Mouse (Mus musculus): ENCODE results near the gene Kmo. TPM values are rescaled to one million over a fixed set of nuclear protein-coding genes. Genes with fewer than 3 reads are reported as not detected.

Kmo gene
- polyA plus RNA-seq, 1 experiment from 2014 or later: 0.09 TPM

DNA sequence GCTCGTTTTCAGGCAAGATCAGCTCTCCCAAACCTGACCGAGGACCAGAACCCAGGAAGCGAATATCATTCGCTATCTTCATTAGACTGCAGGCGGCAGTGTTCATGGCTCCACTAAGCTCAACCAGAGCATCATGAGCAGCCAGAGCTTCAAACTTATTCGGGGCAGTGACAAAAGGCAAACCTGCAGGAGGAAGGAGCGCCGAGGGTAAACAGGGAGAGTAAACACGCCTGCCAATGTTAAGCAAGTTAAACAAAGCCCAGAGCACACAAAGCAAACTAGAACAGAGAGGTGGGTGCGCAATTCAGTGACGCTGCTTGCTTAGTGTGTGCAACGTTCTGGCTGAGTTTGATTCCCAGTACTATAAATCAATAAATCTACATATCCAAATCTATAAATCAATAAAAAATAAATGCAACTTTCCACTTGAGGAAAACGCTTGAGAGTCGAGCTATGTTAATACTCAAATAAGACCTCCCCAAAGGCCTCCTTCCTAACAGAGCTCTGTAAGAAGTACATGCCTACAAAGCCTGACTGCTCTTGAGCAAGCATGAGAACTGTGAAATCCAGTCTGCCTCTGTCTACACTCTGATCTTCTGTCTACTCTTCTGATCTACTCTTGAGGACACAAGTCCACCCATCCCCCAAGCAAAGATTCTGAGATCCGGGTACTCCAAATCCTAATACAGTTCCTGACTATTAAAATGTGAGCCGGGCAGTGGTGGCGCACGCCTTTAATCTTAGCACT is 12.2 kb upstream of the Kmo start:
- H3K27ac ChIP-seq: no peak overlapping the region
- ATAC-seq (ENCODE audit: low FRiP score): no peak
- H3K4me2 ChIP-seq: no peak overlapping the region
- H3K4me1 ChIP-seq: no peaks in the 10 kb centered on the region
- no peak overlapping the region for H3K4me3 ChIP-seq (replicated peaks)
- H3K27me3 ChIP-seq: no peaks in the 10 kb centered on the region
- H3K36me3 ChIP-seq (replicated peaks): peaks cover 64% of the 10 kb centered on the region
- whole genome bisulfite sequencing: 91% methylated on average over 18 of the region's 18 CpGs
- H3K9ac ChIP-seq: no peak overlapping the region
- H3K9me3 ChIP-seq: no peaks in the 10 kb centered on the region

DNA sequence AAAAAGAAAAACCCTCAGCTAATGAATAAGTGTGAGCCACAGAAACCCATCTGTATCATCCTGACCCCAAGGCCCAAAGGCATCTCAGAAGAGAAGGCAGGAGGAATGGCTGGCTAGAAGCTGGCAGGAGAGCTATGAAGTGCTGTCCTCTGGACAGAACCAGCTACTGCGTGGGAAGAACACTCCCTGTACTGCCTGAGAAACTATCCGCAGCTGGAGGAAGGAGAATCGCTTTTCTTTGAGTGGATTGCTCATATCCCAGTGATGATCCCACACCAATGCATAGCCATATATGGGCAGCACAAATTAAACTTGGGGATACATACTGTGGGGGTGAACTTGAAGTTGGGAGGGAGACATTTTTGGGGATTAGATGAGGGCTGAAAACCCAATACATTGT is 11.5 kb upstream of the Kmo start:
- Histone ChIP-seq H3K4me2 (no peak overlapping the region), H3K9ac (no peak overlapping the region), H3K36me3 (replicated peaks) (peaks cover 63% of the 10 kb centered on the region), H3K27ac (no peak overlapping the region), H3K27me3 (no peaks in the 10 kb centered on the region), H3K4me1 (no peaks in the 10 kb centered on the region), H3K9me3 (no peaks in the 10 kb centered on the region), H3K4me3 (replicated peaks) (no peak overlapping the region)
- no peak for ATAC-seq (ENCODE audit: low FRiP score)
- WGBS: 88% methylated on average over 3 of the region's 3 CpGs

DNA sequence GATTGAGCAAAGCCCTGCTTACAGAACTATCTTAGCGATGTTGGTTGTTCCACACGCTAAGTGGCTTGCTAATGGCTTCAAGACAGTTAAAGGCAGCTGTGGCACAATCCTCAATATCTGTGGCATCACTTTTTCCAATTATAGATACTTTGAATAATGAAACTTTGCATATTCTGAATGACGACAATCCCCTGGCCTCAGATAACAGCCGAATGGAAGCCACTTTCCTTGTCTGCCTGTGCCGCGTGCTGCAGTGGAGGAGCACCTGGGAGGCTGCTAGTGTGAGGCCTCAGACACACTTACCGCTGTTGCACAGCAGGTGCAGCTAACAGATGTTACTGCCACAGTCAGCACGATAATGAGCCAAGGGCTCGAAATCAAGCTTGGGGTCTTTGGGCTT is 5.2 kb upstream of the Kmo start:
- WGBS: 94% methylated on average over 9 of the region's 9 CpGs
- H3K36me3 ChIP-seq (replicated peaks): peaks cover 66% of the 10 kb centered on the region
- H3K9me3 ChIP-seq: no peaks in the 10 kb centered on the region
- ATAC-seq (ENCODE audit: low FRiP score): no peak
- H3K4me2 ChIP-seq: no peak overlapping the region
- no peaks in the 10 kb centered on the region for H3K27me3 ChIP-seq
- H3K4me1 ChIP-seq: no peaks in the 10 kb centered on the region
- H3K9ac ChIP-seq: no peak overlapping the region
- H3K4me3 ChIP-seq (replicated peaks): no peak overlapping the region
- no peak overlapping the region for H3K27ac ChIP-seq

DNA sequence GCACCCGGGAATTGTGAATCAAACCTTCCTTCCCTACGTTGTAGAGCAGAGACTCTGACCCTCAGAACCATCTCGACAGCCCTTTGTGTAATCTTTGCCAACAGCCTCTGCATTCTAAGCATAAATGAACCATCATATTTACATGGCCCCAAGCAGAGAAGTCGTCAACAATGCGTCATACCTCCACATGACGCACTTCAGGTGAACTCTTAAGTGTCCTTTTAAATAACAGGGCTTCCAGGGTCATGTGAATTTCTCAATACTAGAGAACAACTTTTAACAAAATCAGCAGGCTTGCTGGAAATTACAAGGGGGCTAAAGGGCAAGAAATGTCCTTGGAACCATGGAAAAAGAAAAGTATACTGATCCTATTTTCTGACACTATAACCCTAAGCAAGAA is 3.5 kb downstream of the Kmo start:
- 90% methylated on average over 6 of the region's 6 CpGs for WGBS
- Histone ChIP-seq H3K4me3 (replicated peaks) (no peak overlapping the region), H3K4me1 (peaks cover 10% of the 10 kb centered on the region), H3K9ac (no peak overlapping the region), H3K27me3 (no peaks in the 10 kb centered on the region), H3K9me3 (no peaks in the 10 kb centered on the region), H3K4me2 (no peak overlapping the region), H3K36me3 (replicated peaks) (peaks cover 8% of the 10 kb centered on the region; the same call in 1 of the 2 replicates), H3K27ac (no peak overlapping the region)
- no peak for ATAC-seq (ENCODE audit: low FRiP score)

DNA sequence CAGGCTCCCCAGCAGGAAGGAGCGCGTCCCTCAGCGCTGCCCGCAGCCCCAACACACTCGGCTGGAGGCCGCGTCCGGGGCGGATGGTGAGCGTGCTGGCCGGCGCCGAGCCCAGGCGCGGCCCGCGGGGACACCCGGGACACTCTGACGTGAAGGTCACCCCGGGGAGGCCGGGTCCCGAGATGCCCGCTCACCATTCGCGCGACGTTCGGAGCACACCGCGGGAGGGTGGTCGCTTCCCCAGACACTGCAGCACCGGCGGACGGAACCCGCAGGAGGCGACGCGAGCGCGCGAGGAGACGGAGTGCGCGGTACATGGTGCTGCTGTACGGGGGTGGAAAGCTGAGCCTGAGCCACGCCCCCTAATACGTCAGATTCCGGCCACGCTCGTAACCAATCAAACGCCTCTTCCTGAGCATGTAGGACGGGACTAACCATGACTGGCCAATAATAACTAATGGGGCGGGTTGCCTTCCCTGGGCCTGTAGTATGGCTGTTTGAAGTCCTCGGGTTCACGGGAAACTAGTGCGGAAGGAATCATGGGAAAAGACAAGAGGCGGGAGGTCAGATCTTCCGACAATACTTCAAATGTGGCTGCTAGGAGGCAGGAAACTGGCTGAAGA is 5.2 kb downstream of the Kmo start, which contains the start of gene Fh1:
Gene Fh1, minus strand, starts transcription at position 379 of the 623 bp plus-strand sequence.
- no peaks in the 10 kb centered on the region for H3K27me3 ChIP-seq
- H3K4me3 ChIP-seq (replicated peaks): peak within 1 kb of the TSS; percentile 91
- peak within 1 kb of the TSS; percentile 88 for H3K27ac ChIP-seq
- peaks cover 10% of the 10 kb centered on the region for H3K4me1 ChIP-seq
- H3K9ac ChIP-seq: peak within 1 kb of the TSS; percentile 95
- under 1% methylated on average over 54 of the region's 58 CpGs for WGBS
- no peaks in the 10 kb centered on the region for H3K36me3 ChIP-seq (replicated peaks)
- H3K4me2 ChIP-seq: peak within 1 kb of the TSS; percentile 86
- no peaks in the 10 kb centered on the region for H3K9me3 ChIP-seq
- ATAC-seq (ENCODE audit: low FRiP score): peak; percentile 100

DNA sequence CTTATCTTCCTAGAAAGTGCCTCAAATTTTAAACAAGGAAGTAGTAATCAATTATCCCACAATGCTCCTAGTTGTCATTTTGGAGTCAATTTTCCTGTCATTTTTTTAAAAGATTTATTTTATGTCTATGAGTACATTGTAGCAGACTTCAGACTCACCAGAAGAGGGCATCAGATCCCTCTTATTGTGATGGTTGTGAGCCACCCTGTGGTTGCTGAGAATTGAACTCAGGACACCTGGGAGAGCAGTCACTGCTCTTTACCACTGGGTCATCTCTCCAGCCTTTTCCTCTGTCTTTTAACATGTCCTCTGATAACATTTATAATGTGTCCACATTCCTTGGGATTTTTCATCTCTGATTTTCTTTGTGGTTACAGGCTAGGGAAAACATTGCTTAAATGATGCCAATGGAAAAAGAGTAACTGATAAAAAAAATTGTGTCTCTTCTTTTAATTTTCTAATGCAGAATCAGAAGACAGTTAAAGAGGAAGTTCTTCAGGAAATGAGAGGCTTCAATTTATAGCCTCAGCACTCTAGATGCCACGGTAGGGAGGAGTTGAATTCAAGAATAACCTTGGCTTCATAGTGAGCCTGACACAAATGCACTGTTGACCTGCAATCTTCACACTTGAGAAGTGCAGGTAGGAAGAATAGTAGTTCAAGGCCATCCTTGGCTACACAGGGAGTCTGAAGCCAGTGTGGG is 6.0 kb downstream of the Kmo start:
- Histone ChIP-seq H3K9me3 (no peaks in the 10 kb centered on the region), H3K27me3 (no peaks in the 10 kb centered on the region), H3K4me3 (replicated peaks) (peak overlapping the region; percentile 91), H3K36me3 (replicated peaks) (no peaks in the 10 kb centered on the region), H3K9ac (peak overlapping the region; percentile 29; the same call in 1 of the 2 replicates), H3K4me1 (peaks cover 10% of the 10 kb centered on the region), H3K4me2 (peak overlapping the region; percentile 86), H3K27ac (peak overlapping the region; percentile 50; the same call in 1 of the 2 replicates)
- 86% methylated on average over 1 of the region's 1 CpGs for WGBS
- ATAC-seq (ENCODE audit: low FRiP score): peak; percentile 47

DNA sequence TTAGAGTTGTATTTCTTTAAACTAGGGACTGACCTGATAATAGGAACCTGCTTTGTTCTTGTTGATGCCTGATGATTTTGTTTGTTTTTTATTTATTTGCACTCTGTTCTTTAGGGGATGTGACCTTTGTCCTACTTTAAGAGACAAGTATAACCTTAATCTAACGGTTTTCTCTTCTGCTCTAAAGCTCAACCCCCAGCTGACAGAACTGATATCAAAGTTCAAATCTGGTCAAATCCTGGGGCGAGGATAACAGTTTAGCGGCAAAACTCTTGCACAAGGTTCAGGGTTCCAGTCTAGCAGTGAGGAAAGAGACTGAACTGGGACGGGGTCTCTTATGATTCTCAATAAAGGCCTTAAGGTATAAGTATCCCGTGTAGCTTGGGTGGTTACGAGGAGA is 9.1 kb downstream of the Kmo start:
- Histone ChIP-seq H3K4me3 (replicated peaks) (no peak overlapping the region), H3K9ac (no peak overlapping the region), H3K27ac (no peak overlapping the region), H3K9me3 (no peaks in the 10 kb centered on the region), H3K4me1 (peaks cover 7% of the 10 kb centered on the region), H3K4me2 (no peak overlapping the region), H3K27me3 (no peaks in the 10 kb centered on the region), H3K36me3 (replicated peaks) (no peaks in the 10 kb centered on the region)
- ATAC-seq (ENCODE audit: low FRiP score): no peak
- 90% methylated on average over 6 of the region's 6 CpGs for WGBS

DNA sequence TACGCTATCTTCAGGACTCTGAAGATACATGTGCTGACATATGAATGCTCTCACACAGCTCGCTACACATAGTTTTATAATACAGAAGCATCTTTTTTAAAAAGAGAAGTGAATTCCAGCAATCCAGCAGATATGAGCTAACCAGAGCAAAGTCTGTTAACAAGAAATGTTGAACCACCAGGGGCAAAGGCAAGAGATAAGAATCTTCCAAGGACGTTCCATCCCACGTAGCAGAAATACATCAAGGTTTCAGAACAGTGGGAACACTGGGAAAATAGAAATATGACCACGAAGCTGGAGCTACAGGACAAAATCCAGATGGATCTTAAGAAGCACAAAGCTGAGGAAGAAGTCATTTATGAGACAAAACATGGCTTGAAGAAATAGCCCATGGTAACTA is 10.2 kb downstream of the Kmo start:
- Histone ChIP-seq H3K9me3 (no peaks in the 10 kb centered on the region), H3K4me3 (replicated peaks) (no peak overlapping the region), H3K4me2 (no peak overlapping the region), H3K27ac (no peak overlapping the region), H3K27me3 (no peaks in the 10 kb centered on the region), H3K9ac (no peak overlapping the region), H3K4me1 (no peaks in the 10 kb centered on the region), H3K36me3 (replicated peaks) (no peaks in the 10 kb centered on the region)
- ATAC-seq (ENCODE audit: low FRiP score): no peak
- 90% methylated on average over 5 of the region's 5 CpGs for WGBS

DNA sequence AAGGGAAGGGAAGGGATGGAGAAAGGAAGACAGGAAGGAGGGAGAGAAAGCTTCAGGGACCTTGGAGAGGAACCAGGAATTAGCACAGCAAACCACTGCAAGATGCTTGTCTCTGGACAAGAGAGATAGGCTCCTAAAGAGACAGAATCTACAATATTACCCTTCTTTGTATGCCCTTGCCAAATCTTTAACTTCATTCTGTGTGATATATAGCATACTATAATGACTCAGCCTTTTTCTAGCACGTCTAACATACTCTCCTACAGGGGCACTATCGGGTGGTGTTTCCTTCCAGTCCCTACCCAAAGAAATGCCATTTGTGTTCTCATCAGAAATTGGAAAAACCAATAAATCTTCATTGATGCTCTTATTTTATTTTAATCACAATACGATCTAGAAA is 10.9 kb downstream of the Kmo start:
- Histone ChIP-seq H3K9me3 (no peaks in the 10 kb centered on the region), H3K36me3 (replicated peaks) (no peaks in the 10 kb centered on the region), H3K4me3 (replicated peaks) (no peak overlapping the region), H3K27ac (no peak overlapping the region), H3K27me3 (no peaks in the 10 kb centered on the region), H3K4me2 (no peak overlapping the region), H3K9ac (no peak overlapping the region), H3K4me1 (no peaks in the 10 kb centered on the region; the same call in 1 of the 2 replicates)
- 82% methylated on average over 3 of the region's 3 CpGs for WGBS
- no peak for ATAC-seq (ENCODE audit: low FRiP score)

DNA sequence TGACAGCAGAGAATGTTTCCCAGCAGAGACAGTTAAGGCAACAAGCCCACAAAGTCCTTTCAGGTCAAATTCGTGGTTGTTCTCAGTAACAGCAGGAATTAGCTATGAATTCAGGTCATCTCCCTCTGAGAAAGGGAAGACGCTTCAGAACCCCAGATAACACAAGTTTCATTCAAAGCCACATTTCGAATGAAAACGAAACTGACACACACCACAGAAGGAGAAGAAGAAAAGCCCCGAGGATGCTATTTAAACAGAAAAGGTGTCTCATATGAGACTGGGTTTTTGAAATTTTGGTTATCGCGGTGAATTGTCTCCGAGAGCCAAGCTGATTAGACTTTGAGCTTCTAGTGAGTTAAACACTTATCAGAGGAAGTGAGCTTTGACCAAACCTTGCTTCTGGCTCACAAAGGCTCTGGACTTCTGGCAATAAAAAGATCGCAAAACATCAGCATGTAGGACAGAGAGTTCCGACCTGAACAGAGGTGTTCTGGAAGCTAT is 11.6 kb downstream of the Kmo start:
- no peak overlapping the region for H3K4me3 ChIP-seq (replicated peaks)
- H3K27ac ChIP-seq: no peak overlapping the region
- no peaks in the 10 kb centered on the region for H3K36me3 ChIP-seq (replicated peaks)
- no peaks in the 10 kb centered on the region; the same call in 1 of the 2 replicates for H3K4me1 ChIP-seq
- H3K4me2 ChIP-seq: no peak overlapping the region
- no peaks in the 10 kb centered on the region for H3K27me3 ChIP-seq
- no peak overlapping the region for H3K9ac ChIP-seq
- no peak for ATAC-seq (ENCODE audit: low FRiP score)
- WGBS: 82% methylated on average over 10 of the region's 10 CpGs
- no peaks in the 10 kb centered on the region for H3K9me3 ChIP-seq

DNA sequence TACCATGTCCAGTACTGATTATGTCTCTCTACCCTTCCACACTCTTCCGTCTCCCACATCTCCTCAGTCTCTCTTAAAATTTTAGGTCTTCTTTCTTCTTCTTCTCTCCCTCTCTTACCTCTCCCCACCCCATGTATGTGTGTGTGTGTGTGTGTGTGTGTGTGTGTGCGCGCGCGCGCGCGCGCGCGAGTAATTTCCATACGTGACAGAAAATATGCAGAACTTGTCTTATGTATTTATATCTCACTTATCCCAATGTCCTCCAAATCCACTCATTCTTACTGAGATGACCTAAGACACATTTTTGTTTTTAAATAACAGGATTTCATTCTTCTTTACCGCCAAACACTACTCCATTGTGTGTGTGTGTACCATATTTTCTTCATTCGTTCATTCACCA is 12.3 kb downstream of the Kmo start:
- H3K4me2 ChIP-seq: no peak overlapping the region
- H3K27ac ChIP-seq: no peak overlapping the region
- H3K27me3 ChIP-seq: no peaks in the 10 kb centered on the region
- no peak overlapping the region for H3K9ac ChIP-seq
- ATAC-seq (ENCODE audit: low FRiP score): no peak
- 97% methylated on average over 14 of the region's 14 CpGs for WGBS
- no peaks in the 10 kb centered on the region for H3K36me3 ChIP-seq (replicated peaks)
- H3K4me3 ChIP-seq (replicated peaks): no peak overlapping the region
- H3K4me1 ChIP-seq: no peaks in the 10 kb centered on the region; the same call in 1 of the 2 replicates
- H3K9me3 ChIP-seq: no peaks in the 10 kb centered on the region

DNA sequence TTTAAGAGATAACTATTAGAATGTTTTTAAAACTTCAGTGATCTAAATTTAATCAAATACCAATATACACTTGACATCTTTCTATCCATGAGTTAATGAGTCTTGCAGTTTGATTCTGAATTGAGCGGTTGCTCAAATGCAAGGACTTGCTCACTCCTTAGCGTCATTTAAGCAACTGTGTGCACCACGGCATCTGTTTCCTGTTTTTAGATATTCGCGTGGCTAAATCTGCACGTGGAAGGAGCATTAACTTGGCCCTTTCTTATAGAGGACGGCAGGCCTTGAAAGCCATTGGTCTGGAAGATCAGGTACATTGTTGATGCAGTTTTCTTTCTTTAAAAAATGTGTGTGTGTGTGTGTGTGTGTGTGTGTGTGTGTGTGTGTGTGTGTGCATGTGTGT is 17.5 kb downstream of the Kmo start:
- Histone ChIP-seq H3K4me1 (no peaks in the 10 kb centered on the region; the same call in 1 of the 2 replicates), H3K27me3 (no peaks in the 10 kb centered on the region), H3K4me3 (replicated peaks) (no peak overlapping the region), H3K9me3 (no peaks in the 10 kb centered on the region), H3K9ac (no peak overlapping the region), H3K27ac (no peak overlapping the region), H3K36me3 (replicated peaks) (no peaks in the 10 kb centered on the region), H3K4me2 (no peak overlapping the region)
- 82% methylated on average over 7 of the region's 7 CpGs for WGBS
- no peak for ATAC-seq (ENCODE audit: low FRiP score)

Measured in forebrain, embryonic 12.5 days (tissue).